Mouse (Mus musculus) limb, embryonic 11.5 days (tissue): ENCODE measurements at regions not wholly inside any gene's neighbourhood (a gene's known extent, or its start where the extent isn't known, plus 50 kb on each side); places are given as distances from the start of the nearest gene placed in this dataset.

ENCODE experiments used
- ATAC-seq: fragments of 200-750 bp; cut with Nextera tagmentation; 2 replicates; pipeline ENCODE4 v1.8.0; 2017; ENCODE audit warnings: low read depth; ENCODE audit not compliant: insufficient number of reproducible peaks, low FRiP score, low TSS enrichment
- DNase-seq: peaks from one replicate; pipeline ENCODE4 v3.0.0-alpha.2; 2015; ENCODE audit warnings: low spot score
- H3K27ac ChIP-seq: fragments of 300-500 bp; sonication (generic); replicated peaks from 2 replicates; pipeline ENCODE4 v1.5.1; 2014; ENCODE audit warnings: low read depth, mild to moderate bottlenecking, low read length
- H3K27me3 ChIP-seq: fragments of 300-500 bp; sonication (generic); 2 replicates; pipeline ENCODE4 v1.6.1; 2014; ENCODE audit warnings: mild to moderate bottlenecking, low read length, mixed read lengths; ENCODE audit not compliant: control insufficient read depth, insufficient read depth
- H3K36me3 ChIP-seq: fragments of 300-500 bp; sonication (generic); 2 replicates; pipeline ENCODE4 v1.6.1; 2014; ENCODE audit warnings: mild to moderate bottlenecking, low read length, moderate library complexity, mixed read lengths; ENCODE audit not compliant: control insufficient read depth, insufficient read depth
- H3K4me1 ChIP-seq: fragments of 300-500 bp; sonication (generic); 2 replicates; pipeline ENCODE4 v1.6.1; 2014; ENCODE audit warnings: low read length, mixed read lengths; ENCODE audit not compliant: control insufficient read depth, insufficient read depth
- H3K4me2 ChIP-seq: fragments of 300-500 bp; sonication (generic); 2 replicates; pipeline ENCODE4 v1.6.1; 2014; ENCODE audit warnings: low read depth, mild to moderate bottlenecking, moderate library complexity; ENCODE audit not compliant: severe bottlenecking
- H3K4me3 ChIP-seq: fragments of 300-500 bp; sonication (generic); 2 replicates; pipeline ENCODE4 v1.5.1; 2014; ENCODE audit warnings: low read depth, low read length
- H3K9ac ChIP-seq: fragments of 300-500 bp; sonication (generic); 2 replicates; pipeline ENCODE4 v1.6.1; 2014; ENCODE audit warnings: mild to moderate bottlenecking, low read length
- H3K9me3 ChIP-seq: fragments of 300-500 bp; sonication (generic); 2 replicates; pipeline ENCODE4 v1.6.1; 2016; ENCODE audit warnings: low read length; ENCODE audit not compliant: control insufficient read depth
- WGBS: fragments of 180-500 bp; shearing (Covaris S2); extraction: QIAGEN DNeasy Blood & Tissue Kit; methylation state at CpG from one replicate; pipeline ENCODE4 v1.1.7; 2014; 5-methylcytosine and 5-hydroxymethylcytosine counted together

- no peak overlapping the region for H3K27ac ChIP-seq
- ATAC-seq (no peak), DNase-seq (no peak)
- H3K4me2 ChIP-seq = no peak overlapping the region
- no peak overlapping the region for H3K4me3 ChIP-seq
- H3K4me1 ChIP-seq = no peaks in the 10 kb centered on the region
- no peaks in the 10 kb centered on the region for H3K27me3 ChIP-seq
- no peaks in the 10 kb centered on the region for H3K36me3 ChIP-seq
- no peaks in the 10 kb centered on the region for H3K9me3 ChIP-seq
- no peak overlapping the region for H3K9ac ChIP-seq
- WGBS = 66% methylated on average over 3 of the region's 3 CpGs
Measured at GRCm38 (mm10) chr7:40620761-40621160, 277.4 kb upstream of the Vstm2b start.

GRCm38 (mm10) chr7:40622811-40623210, 275.3 kb upstream of the Vstm2b start:
- no peak overlapping the region for H3K4me2 ChIP-seq

DNA sequence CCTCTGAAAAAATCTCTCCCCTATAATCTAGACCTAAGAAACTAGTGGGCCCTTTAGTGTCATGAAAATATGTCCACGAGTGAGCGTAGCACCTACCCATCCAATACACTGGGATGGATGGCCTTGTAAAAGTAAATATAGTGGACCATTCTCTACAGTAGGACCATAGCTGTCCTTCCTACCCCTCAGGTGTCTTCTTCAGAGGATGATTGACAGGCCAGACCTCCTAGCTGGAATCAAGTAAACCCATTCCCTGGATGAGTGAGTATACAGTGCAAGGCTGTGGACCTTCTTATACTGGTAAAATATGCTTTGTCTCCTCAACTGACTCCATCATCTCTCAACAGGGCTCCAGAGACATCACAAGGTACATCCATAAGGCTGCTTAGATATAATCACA, 274.8 kb upstream of the Vstm2b start:
- no peak overlapping the region for H3K4me2 ChIP-seq
- H3K9me3 ChIP-seq = no peaks in the 10 kb centered on the region
- H3K4me1 ChIP-seq = no peaks in the 10 kb centered on the region
- H3K27ac ChIP-seq = no peak overlapping the region
- 86% methylated on average over 2 of the region's 2 CpGs for WGBS
- no peaks in the 10 kb centered on the region for H3K36me3 ChIP-seq
- ATAC-seq (no peak), DNase-seq (no peak)
- no peak overlapping the region for H3K4me3 ChIP-seq
- H3K9ac ChIP-seq = no peak overlapping the region
- no peaks in the 10 kb centered on the region for H3K27me3 ChIP-seq

More at GRCm38 (mm10) chr7:40622811-40623210, 275.3 kb upstream of the Vstm2b start:
- Histone ChIP-seq H3K4me1 (no peaks in the 10 kb centered on the region), H3K27ac (no peak overlapping the region), H3K4me3 (no peak overlapping the region), H3K36me3 (no peaks in the 10 kb centered on the region), H3K9me3 (no peaks in the 10 kb centered on the region), H3K9ac (no peak overlapping the region), H3K27me3 (no peaks in the 10 kb centered on the region)
- DNase-seq (no peak), ATAC-seq (no peak)
- WGBS = 82% methylated on average over 3 of the region's 3 CpGs

GRCm38 (mm10) chr7:40636369-40636768, 261.8 kb upstream of the Vstm2b start:
- no peaks in the 10 kb centered on the region for H3K36me3 ChIP-seq
- no peak overlapping the region for H3K4me3 ChIP-seq
- no peak overlapping the region for H3K27ac ChIP-seq
- DNase-seq = no peak
- no peak overlapping the region for H3K4me2 ChIP-seq
- no peak for ATAC-seq
- H3K9me3 ChIP-seq = no peaks in the 10 kb centered on the region
- WGBS = 80% methylated on average over 3 of the region's 3 CpGs
- no peaks in the 10 kb centered on the region for H3K27me3 ChIP-seq
- H3K9ac ChIP-seq = no peak overlapping the region
- no peaks in the 10 kb centered on the region for H3K4me1 ChIP-seq

DNA sequence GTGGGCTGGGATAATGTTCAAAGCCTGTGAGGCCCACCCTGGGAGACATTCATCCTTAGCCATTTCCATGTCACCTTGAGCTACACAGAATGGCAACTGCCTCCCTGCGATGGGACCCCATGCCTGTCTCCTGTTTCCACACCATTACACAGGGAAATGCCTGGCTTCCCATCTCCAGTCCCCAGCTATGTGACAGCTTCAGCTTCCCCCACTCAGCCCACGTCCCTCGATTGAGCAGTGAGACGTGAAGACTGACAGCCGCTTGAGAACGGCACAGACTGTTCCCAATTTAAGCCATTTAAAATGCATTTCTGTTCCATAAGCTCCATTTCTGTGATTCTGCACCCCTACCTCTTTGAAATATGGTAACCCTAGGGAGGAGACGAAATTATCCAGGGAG, 243.1 kb upstream of the Vstm2b start:
- H3K4me3 ChIP-seq = no peak overlapping the region
- no peaks in the 10 kb centered on the region for H3K36me3 ChIP-seq
- 86% methylated on average over 7 of the region's 7 CpGs for WGBS
- no peak overlapping the region for H3K4me2 ChIP-seq
- H3K9ac ChIP-seq = no peak overlapping the region
- H3K4me1 ChIP-seq = no peaks in the 10 kb centered on the region
- ATAC-seq (no peak), DNase-seq (no peak)
- no peaks in the 10 kb centered on the region for H3K27me3 ChIP-seq
- no peaks in the 10 kb centered on the region for H3K9me3 ChIP-seq
- H3K27ac ChIP-seq = no peak overlapping the region

- Histone ChIP-seq H3K36me3 (no peaks in the 10 kb centered on the region), H3K27ac (no peak overlapping the region), H3K9ac (no peak overlapping the region), H3K27me3 (no peaks in the 10 kb centered on the region), H3K4me2 (no peak overlapping the region), H3K4me1 (no peaks in the 10 kb centered on the region), H3K9me3 (no peaks in the 10 kb centered on the region), H3K4me3 (no peak overlapping the region)
- no peak for ATAC-seq
- 94% methylated on average over 2 of the region's 2 CpGs for WGBS
- no peak for DNase-seq
Measured at GRCm38 (mm10) chr7:40655391-40655790, 242.7 kb upstream of the Vstm2b start.

- DNase-seq = no peak
- H3K27me3 ChIP-seq = no peaks in the 10 kb centered on the region
- no peaks in the 10 kb centered on the region for H3K9me3 ChIP-seq
- no peak overlapping the region for H3K4me2 ChIP-seq
- no peak overlapping the region for H3K9ac ChIP-seq
- 68% methylated on average over 3 of the region's 3 CpGs for WGBS
- H3K27ac ChIP-seq = no peak overlapping the region
- H3K4me1 ChIP-seq = no peaks in the 10 kb centered on the region
- no peak overlapping the region for H3K4me3 ChIP-seq
- no peak for ATAC-seq
- no peaks in the 10 kb centered on the region for H3K36me3 ChIP-seq
Measured at GRCm38 (mm10) chr7:40659662-40660061, 238.5 kb upstream of the Vstm2b start.

- Histone ChIP-seq H3K36me3 (no peaks in the 10 kb centered on the region), H3K9ac (no peak overlapping the region), H3K9me3 (no peaks in the 10 kb centered on the region), H3K4me2 (no peak overlapping the region), H3K27ac (no peak overlapping the region), H3K4me1 (no peaks in the 10 kb centered on the region), H3K27me3 (no peaks in the 10 kb centered on the region), H3K4me3 (no peak overlapping the region)
- ATAC-seq (no peak), DNase-seq (no peak)
- WGBS = 84% methylated on average over 7 of the region's 7 CpGs
Measured at GRCm38 (mm10) chr7:40663781-40664180, 234.3 kb upstream of the Vstm2b start.

DNA sequence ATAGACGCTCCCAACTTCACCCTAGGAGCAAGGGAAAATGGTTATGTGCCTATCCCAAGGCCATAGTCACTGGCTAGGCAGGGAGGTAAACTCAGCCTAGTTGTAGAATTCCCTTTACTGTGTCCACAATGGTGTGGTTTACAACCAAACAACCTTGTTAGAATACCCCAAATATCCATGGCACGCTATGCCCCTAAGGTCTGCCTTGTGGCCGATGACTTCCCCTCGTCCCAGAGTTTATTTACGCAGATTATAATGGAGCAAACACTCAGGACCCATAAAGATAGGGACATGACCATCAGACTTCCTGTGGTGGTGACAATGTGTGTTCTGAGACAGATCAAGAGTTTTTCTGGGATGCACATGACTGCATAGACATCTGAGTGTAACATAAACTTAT, 231.5 kb upstream of the Vstm2b start:
- H3K4me2 ChIP-seq = no peak overlapping the region
- H3K4me3 ChIP-seq = no peak overlapping the region
- H3K36me3 ChIP-seq = no peaks in the 10 kb centered on the region
- no peaks in the 10 kb centered on the region for H3K9me3 ChIP-seq
- ATAC-seq (no peak), DNase-seq (no peak)
- 79% methylated on average over 5 of the region's 5 CpGs for WGBS
- no peaks in the 10 kb centered on the region for H3K27me3 ChIP-seq
- H3K27ac ChIP-seq = no peak overlapping the region
- no peak overlapping the region for H3K9ac ChIP-seq
- H3K4me1 ChIP-seq = no peaks in the 10 kb centered on the region
